Mouse (Mus musculus) brain, embryonic 14.5 days (tissue): ENCODE data around the gene Pik3ap1. TPM values are rescaled to one million over a fixed set of nuclear protein-coding genes. Genes with fewer than 3 reads are reported as not detected.

ENCODE experiments used
- DNase-seq: peaks from one replicate; pipeline ENCODE4 v3.0.0-alpha.2; 2011; ENCODE audit warnings: low read depth
- CTCF ChIP-seq: fragments of 200-500 bp; IDR thresholded peaks from 2 replicates; pipeline ENCODE4 v1.5.1; 2012; ENCODE audit warnings: inconsistent platforms, mild to moderate bottlenecking, moderate library complexity, borderline replicate concordance; ENCODE audit not compliant: insufficient read depth, insufficient read length; ENCODE audit errors: extremely low read depth
- POLR2A ChIP-seq: fragments of 200-500 bp; IDR thresholded peaks from 2 replicates; pipeline ENCODE4 v1.6.1; 2012; ENCODE audit warnings: mild to moderate bottlenecking, inconsistent platforms, borderline replicate concordance; ENCODE audit not compliant: poor library complexity, insufficient read depth, insufficient read length, severe bottlenecking; ENCODE audit errors: extremely low read depth
- polyA plus RNA-seq: library from polyadenylated mRNA; depleted of rRNA; stranded (reverse); fragments of >200 nt; gene quantifications from 2 replicates; pipeline ENCODE4 v1.2.3, GENCODE M21; 2012

Gene Pik3ap1
- polyA plus RNA-seq, 1 experiment: 1.6 TPM

DNA sequence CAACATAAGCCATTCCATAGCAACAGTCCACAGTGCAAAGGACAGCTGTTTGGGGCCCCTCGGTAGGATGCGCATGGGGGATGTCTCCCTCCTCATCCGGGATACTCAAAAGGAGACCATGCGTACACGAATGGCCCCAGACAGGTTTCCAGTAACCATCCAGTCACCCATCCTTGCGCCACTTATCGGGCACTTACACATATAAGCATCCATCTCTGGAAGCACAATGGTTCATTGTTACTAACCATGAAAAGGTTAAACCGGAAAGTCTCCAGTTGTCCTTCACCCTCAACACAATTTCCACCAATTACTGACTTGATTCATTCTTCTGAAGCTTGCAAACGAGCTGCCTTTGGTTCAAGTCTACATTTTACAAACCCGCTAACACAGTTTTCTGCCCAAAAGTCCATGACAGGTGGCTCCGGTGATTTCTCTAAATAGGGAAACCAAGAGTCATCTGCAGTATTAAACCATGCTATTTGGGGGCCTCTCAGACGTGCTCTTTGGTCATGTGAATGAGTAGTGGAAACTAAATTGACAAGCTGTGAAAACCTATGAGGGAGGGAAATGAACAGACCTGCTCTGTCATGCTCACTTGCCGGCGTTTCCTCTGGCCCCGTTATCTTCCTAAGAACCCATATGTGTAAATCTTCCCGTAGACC is 18.6 kb downstream of the Pik3ap1 start:
- DNase-seq: no peak
- no peak for TF ChIP-seq CTCF
- no peak for TF ChIP-seq POLR2A

DNA sequence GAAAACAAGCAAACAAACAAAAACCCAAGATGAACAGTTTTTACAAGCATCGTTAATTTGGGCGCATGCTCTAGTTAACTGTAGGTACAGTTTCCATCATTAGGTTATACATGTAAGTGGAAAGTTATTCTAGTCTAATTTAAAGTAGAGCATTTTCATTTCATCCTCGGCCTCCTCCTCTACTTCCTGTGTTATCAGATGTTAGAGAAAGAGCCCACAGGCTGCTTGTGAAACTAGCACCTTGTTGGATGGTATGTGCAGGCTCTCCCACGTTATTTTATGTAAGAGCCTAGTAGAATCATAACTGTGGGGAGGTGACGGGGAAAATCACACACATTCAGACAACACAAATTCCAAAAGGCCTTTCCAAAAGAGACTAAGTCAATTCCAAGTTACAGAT is 19.3 kb downstream of the Pik3ap1 start:
- TF ChIP-seq POLR2A (no peak), CTCF (no peak)
- DNase-seq: no peak

DNA sequence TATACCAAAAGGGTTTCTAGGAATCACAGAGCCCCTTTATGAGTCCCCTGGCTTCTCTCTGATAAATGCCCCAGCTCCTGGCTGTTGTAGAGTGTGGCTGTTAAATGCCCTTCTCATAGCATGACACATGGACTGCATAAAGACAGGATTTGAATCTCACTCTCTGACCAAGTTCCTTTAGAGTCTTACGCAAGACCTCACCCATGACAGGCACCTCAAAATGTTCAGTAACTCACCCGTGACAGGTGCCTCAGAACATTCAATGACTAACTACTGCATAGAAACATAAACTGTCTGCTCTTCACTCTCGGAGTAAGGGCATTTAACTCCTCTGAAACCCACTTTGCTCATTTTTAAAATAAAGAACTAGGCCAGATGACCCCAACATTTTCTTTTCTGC is 20.4 kb downstream of the Pik3ap1 start:
- no peak for DNase-seq
- TF ChIP-seq CTCF (no peak), POLR2A (no peak)

DNA sequence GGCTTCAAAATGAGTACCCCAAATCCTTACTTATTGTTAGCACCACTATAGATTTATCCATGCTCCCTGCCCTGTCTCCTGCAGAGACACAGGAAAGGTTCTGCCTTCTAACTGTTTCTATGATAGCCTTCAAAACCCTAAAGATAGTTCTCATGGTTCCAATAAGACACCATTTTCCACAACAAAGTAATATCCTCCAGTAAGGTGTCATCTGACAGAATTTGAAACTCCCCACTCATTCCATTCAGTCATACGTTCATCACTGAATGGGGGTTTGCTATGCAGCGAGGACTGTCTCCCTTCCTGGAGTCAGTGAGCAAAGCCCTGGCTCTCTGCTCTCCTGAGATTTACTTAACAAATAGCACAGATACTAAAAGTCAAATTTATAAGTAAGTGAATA is 21.9 kb downstream of the Pik3ap1 start:
- TF ChIP-seq CTCF (no peak), POLR2A (no peak)

DNA sequence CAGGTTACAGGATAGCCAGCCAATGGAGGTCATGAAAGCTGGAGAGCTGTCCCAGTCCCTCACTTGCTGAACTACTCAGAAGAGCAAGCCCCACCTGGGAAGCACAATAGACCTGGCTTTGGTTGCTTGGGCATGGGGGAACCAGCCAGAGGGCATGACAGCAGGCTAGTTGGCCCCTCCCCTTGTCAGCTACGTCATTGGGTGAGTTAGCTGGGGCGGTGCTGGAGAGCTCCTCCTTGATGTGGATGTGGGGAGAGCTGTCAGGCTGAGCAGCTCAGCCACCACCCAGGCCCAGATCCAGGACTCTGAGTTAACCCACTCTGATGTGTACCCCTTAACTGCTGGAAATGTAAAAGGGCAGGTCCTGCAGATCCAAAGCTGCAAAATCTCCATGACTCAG is 24.4 kb downstream of the Pik3ap1 start:
- TF ChIP-seq CTCF: no peak
- no peak for TF ChIP-seq POLR2A
- DNase-seq: no peak

More for the DNA sequence above, 21.9 kb downstream of the Pik3ap1 start:
- DNase-seq: no peak

DNA sequence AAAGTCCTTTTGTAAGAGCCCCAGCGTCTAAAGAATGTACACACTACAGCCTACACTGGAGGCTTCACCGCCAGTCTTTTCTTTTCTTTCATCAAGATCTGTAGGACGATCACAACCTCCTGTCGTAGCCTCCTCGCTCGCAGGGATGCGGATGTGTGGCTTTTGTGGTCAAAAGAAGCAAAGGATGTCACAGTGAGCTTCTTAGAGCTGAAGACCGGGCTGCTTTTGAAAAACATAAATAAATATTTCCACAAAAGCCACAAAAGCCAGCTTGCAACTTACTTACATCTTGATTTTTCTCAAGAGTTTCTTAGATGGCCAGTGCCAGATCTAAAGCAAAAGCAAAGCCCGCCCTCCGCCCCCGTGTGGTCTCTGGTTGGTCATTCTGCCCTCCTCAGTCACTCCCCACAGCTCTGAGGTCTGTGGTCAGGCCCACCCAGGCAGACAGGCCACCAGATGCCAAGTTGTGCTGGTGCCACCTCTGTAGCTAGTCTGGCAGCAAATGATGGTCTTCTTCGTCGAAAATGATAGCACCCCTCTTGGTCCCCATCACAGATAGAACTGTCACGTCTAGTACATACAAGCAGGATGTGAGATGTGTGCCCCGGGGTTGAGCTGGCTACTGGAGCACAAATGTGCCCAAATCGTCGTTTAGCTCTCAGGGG is 30.5 kb downstream of the Pik3ap1 start:
- TF ChIP-seq CTCF (no peak), POLR2A (no peak)
- DNase-seq: no peak

DNA sequence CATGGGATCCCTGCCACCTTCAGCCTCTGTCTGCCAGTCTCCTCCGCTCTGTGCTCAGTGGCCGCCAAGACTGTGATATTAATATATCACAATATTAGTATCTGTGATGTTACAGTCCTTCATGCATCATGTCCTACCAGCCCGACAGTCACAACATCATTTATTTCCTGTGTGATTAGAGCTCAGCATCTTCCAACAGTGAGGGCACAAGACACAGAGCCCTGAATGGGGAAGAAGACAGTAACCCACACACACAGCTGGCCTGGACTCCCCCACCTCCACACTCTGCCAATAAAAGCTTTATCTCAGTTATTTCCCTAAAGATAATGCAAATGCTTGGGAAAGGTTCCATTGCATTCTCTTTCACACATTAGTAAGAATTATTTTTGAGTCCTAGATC is 35.3 kb downstream of the Pik3ap1 start:
- DNase-seq: no peak
- no peak for TF ChIP-seq CTCF

DNA sequence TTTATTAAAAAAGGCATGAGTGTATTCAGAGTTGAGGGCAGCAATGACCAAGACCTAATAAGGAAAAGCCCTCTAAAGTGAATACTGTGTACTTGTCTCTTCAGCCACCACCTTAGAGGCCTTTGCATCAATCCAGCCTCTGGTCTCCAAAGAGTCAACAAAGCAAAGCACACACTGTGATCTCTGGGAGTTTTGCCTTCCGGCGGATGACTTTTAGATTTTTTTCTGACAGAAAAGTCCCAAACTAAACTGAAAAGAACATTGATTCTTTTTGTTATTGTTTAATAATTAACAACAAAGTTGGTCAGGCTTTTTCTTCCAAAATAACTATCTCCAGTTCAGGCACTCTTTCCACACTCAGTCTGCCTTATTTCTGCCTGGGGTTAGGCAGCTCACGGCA is 36.7 kb downstream of the Pik3ap1 start:
- DNase-seq: no peak
- TF ChIP-seq POLR2A (no peak), CTCF (no peak)

DNA sequence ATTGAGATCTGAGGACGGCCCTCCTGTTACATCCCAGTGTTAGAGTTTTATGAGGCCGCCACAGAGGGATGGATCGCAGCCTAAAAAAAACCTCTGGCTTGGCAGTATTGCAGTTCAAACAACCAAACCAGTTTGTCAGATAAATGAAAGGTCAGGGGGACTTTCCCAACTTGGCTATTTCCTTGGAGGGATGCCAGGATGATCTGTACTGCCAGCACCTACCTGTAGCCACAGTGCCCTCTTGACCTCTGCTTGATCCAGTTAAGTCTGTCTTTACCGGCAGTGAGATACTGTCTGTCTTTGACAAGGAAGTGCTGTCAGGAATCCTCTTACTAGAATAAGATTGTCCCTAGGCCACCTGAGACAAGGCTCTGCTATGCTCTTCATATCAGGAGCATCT is 37.6 kb downstream of the Pik3ap1 start:
- no peak for DNase-seq

DNA sequence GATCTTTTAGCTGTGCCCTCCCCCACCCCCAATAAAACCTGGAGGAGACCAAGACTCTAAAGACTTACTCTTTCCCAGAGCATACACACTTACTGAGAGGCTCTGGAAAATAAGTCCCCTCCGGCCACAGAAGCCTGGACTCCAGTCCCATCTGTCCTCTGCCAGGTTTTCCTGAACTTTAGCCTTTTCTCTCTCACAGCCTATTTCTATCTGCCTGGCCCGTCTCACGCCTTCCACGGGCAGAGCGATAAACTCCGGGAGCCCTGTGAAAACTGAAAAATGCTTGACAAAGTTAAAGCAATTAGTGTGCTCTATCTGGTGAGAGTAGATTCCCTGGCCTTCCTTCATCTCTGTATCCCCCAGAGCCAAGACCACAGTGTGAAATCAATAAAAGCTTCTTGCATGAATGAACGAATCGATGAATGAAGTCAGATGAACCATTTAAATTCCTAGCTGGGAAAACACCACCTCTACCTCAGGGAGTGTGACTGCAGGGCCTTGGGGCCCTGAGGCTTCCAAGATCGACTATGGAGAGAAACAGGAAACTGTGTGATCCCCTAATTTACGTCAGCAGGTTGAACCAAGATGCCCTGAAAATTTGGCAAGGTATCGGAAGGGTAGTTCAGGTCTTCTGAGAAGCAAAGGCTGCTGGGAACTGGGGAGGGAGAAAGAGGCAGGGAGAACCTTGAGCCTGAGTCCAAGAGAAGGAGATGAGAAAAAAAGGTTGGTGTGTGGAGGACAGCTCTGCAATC is 38.6 kb downstream of the Pik3ap1 start:
- TF ChIP-seq POLR2A (no peak), CTCF (no peak)
- peak; percentile 55 for DNase-seq

More for the DNA sequence above, 37.6 kb downstream of the Pik3ap1 start:
- TF ChIP-seq POLR2A (no peak), CTCF (no peak)

DNA sequence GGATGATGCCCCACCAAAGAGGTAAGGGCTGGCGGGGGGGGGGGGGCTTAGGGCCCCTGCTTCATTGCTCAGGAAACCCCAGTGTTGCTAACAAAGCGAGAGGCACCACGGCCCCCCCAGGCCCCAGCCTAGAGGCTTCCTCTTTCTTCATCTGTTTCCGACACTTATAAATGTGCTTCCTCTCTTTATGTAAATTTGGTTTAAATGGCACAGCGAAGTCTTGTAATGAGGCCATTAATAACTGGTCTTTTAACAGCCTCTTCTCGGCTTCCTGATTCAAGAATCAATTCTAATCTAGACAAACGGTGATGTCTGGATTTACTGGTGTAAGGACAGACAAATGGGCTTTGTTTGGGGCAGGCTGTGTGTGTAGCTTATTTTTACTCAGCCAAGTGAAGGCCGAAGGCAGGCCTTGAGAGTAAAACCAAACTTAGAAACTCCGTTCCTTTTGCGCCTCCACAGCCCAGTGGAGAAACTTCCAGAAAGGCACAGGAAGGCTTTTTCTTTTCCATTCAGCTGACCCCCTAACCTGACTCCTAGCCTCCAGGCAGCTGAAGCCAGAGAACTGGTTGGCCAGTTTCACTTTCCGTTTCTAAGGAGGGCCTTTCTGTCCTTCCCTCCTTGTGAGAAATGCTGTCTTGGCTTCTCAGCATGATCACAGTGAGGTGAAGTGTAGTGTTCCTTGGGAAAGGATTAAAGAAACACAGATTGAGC is 39.7 kb downstream of the Pik3ap1 start:
- DNase-seq: peak; percentile 30
- TF ChIP-seq POLR2A (no peak), CTCF (no peak)
